Mouse (Mus musculus) gastrocnemius, postnatal 25 days (tissue): Measurements from ENCODE around the gene Cfap20. TPM values are rescaled to one million over a fixed set of nuclear protein-coding genes. Genes with fewer than 3 reads are reported as not detected.
A peak's percentile ranks its signal among the peaks of the same experiment; 100 is the strongest.

ENCODE experiments used
- DNase-seq: peaks from one replicate; pipeline ENCODE4 v3.0.0; 2022
- long read RNA-seq, 2 experiments: library from polyadenylated mRNA; stranded (forward); transcript quantifications; one replicate each; pipeline ENCODE4 v2.0.0; 2021
- total RNA-seq, 2 experiments: library from RNA; stranded (reverse); gene quantifications; 1 replicate in 1 of 2; 2 replicates in 1 of 2; pipeline ENCODE4 v1.2.3; 2021

Gene Cfap20
- 1 to 10 TPM; 7.5 TPM for total RNA-seq
- long read RNA-seq, experiment 1, transcript Cfap20-201 (6 exons, 1,295 nt), result major isoform, 12 of 17 reads
- long read RNA-seq, experiment 1, partial matches to known transcripts, result 0 of 17 reads
- long read RNA-seq, experiment 1, other reads (novel, unspliced or antisense), result 2 of 17 reads
- long read RNA-seq, experiment 2, transcript Cfap20-201 (6 exons, 1,295 nt), result major isoform, 15 of 15 reads
- long read RNA-seq, experiment 2, partial matches to known transcripts, result 0 of 15 reads
- long read RNA-seq, experiment 2, other reads (novel, unspliced or antisense), result 0 of 15 reads

- peak; percentile 99 for DNase-seq
Observed at GRCm38 (mm10) chr8:95434686-95435439, at the start of gene Cfap20. Cfap20 (minus strand) TSS chr8:95434869.

- no peak for DNase-seq
Observed at GRCm38 (mm10) chr8:95470008-95470407, 35.3 kb upstream of the Cfap20 start.

GRCm38 (mm10) chr8:95468995-95469394 lies 34.3 kb upstream of the Cfap20 start:
- DNase-seq, result no peak

GRCm38 (mm10) chr8:95466543-95466942 lies 31.9 kb upstream of the Cfap20 start:
- no peak for DNase-seq

GRCm38 (mm10) chr8:95452518-95452917 lies 17.8 kb upstream of the Cfap20 start:
- DNase-seq, result no peak

- DNase-seq, result no peak
Observed at GRCm38 (mm10) chr8:95450271-95450670, 15.6 kb upstream of the Cfap20 start.

- no peak for DNase-seq
Observed at GRCm38 (mm10) chr8:95447661-95448060, 13.0 kb upstream of the Cfap20 start.

GRCm38 (mm10) chr8:95445042-95445441 lies 10.4 kb upstream of the Cfap20 start:
- DNase-seq, result no peak

- no peak for DNase-seq
Observed at GRCm38 (mm10) chr8:95441491-95442039, 6.9 kb upstream of the Cfap20 start.

- no peak for DNase-seq
Observed at GRCm38 (mm10) chr8:95440168-95440709, 5.6 kb upstream of the Cfap20 start.

- DNase-seq, result no peak
Observed at GRCm38 (mm10) chr8:95439421-95439820, 4.8 kb upstream of the Cfap20 start.

- DNase-seq, result no peak
Observed at GRCm38 (mm10) chr8:95437341-95437992, 2.8 kb upstream of the Cfap20 start.

- DNase-seq, result no peak
Observed at GRCm38 (mm10) chr8:95435930-95436329, 1.3 kb upstream of the Cfap20 start.

GRCm38 (mm10) chr8:95435471-95435870 lies 802 bp upstream of the Cfap20 start:
- no peak for DNase-seq

GRCm38 (mm10) chr8:95434233-95434632 lies 436 bp downstream of the Cfap20 start:
- no peak for DNase-seq

- DNase-seq, result no peak
Observed at GRCm38 (mm10) chr8:95433124-95433523, 1.5 kb downstream of the Cfap20 start.

- no peak for DNase-seq
Observed at GRCm38 (mm10) chr8:95432471-95432870, 2.2 kb downstream of the Cfap20 start.

GRCm38 (mm10) chr8:95429945-95430344 lies 4.7 kb downstream of the Cfap20 start:
- DNase-seq, result peak; percentile 51

- peak; percentile 31 for DNase-seq
Observed at GRCm38 (mm10) chr8:95427594-95428535, 6.8 kb downstream of the Cfap20 start.

- no peak for DNase-seq
Observed at GRCm38 (mm10) chr8:95426781-95427281, 7.8 kb downstream of the Cfap20 start.

- DNase-seq, result no peak
Observed at GRCm38 (mm10) chr8:95424682-95425081, 10.0 kb downstream of the Cfap20 start.
